In the genomic region with DNA sequence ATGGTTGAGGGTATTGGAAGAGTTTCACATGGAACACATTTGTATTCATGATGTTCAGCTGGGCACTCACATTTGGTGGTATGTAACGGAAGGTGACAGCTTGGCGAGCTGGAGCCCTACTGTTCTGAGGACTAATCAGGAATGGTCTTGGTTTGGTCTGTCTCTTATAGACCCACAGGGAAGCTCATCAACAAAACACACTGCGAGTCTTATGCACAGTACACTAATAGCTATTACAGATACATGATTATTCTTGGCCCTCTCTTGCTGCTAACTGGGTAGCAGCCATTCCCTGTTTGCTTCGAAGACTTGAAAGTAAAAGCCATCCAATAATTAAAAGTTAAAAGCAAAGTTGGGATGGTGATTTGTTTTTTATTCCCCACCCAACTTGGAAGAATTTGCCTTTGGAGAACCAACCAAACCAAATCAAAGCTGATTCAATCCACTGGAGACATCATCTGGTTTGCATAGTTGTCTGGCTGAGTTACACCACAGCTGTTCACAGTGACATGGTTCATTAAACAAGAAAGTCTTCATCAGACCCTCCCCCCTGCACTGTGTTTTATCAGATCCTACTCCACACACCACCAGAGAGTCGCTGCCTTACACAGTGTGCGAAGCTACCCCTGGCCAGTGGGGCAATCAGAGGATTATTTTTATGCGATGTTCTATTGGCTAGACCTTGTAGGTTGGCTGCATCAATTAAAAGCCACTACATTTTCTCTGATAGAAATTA, we compare ENCODE assay signal across 19 mouse cellular contexts.
DNase-seq lines count a peak whose midpoint lies in the region; ATAC-seq and TF ChIP-seq lines count a peak whose summit lies in the region.
"Had no signal": no experiment of that assay in that cellular context is flagged by ENCODE, and none has a peak within 500 bp of the region (broad histone marks: within the 10 kb centered on the region; RNA-seq: fewer than 3 reads in every experiment).

No protein-coding gene starts in this region.

- DNase-seq in midbrain, embryonic 11.5 days (ENCODE audit: low spot score, missing footprints), result peak; percentile 57
- DNase-seq in midbrain, embryonic 14.5 days, result no peak
- DNase-seq in embryo, embryonic 10.5 days (ENCODE audit: low spot score), result peak; percentile 52
- DNase-seq in midbrain, postnatal 0 days (ENCODE audit: low spot score), result no peak
- DNase-seq in heart, adult 11 months, result no peak
- no peak for DNase-seq in adrenal gland, postnatal 25 days
- no peak for DNase-seq in thymus, adult 2 months
- DNase-seq: cerebellum, adult 11 months; cerebellum, postnatal 36 days; forebrain, postnatal 0 days; gastrocnemius, adult 2 months; heart, postnatal 14 days; right cerebral cortex, adult 18-20 months; thymus, postnatal 36 days had no signal

- no peak overlapping the region for H3K4me3 ChIP-seq in midbrain, embryonic 11.5 days (ENCODE audit: low read depth, low read length)
- no peak overlapping the region for H3K4me3 ChIP-seq in midbrain, embryonic 14.5 days (replicated peaks; ENCODE audit: low read depth, low read length)
- no peak overlapping the region for H3K4me3 ChIP-seq in embryonic facial prominence, embryonic 15.5 days (replicated peaks)
- H3K4me3 ChIP-seq in midbrain, postnatal 0 days (ENCODE audit: low read depth, low read length), result no peak overlapping the region
- H3K4me3 ChIP-seq in thymus, adult 2 months (ENCODE audit: control insufficient read depth, insufficient read depth, low read length), result no peak overlapping the region
- H3K4me3 ChIP-seq: erythroblast, embryonic 14.5 days; gastrocnemius, adult 2 months; heart, embryonic 10.5 days; intestine, embryonic 15.5 days had no signal

- TF ChIP-seq CTCF in midbrain, postnatal 0 days (IDR thresholded peaks at IDR 0.05), result no peak
- TF ChIP-seq CTCF in thymus, adult 2 months (IDR thresholded peaks at IDR 0.05; ENCODE audit: borderline replicate concordance, control insufficient read depth, extremely low read depth, insufficient read depth, low read length, poor library complexity), result no peak

- H3K27me3 ChIP-seq in midbrain, embryonic 11.5 days (ENCODE audit: control insufficient read depth, insufficient read depth, low read length), result no peaks in the 10 kb centered on the region
- no peaks in the 10 kb centered on the region for H3K27me3 ChIP-seq in midbrain, embryonic 14.5 days (ENCODE audit: control insufficient read depth, insufficient read depth, low read length)
- no peaks in the 10 kb centered on the region for H3K27me3 ChIP-seq in embryonic facial prominence, embryonic 15.5 days
- H3K27me3 ChIP-seq in midbrain, postnatal 0 days (ENCODE audit: insufficient read depth, low read length), result no peaks in the 10 kb centered on the region
- no peaks in the 10 kb centered on the region for H3K27me3 ChIP-seq in thymus, adult 2 months (ENCODE audit: control insufficient read depth, insufficient read depth, low read length)
- H3K27me3 ChIP-seq: intestine, embryonic 15.5 days had no signal

- no peaks in the 10 kb centered on the region for H3K4me1 ChIP-seq in midbrain, embryonic 11.5 days (ENCODE audit: control insufficient read depth, insufficient read depth, low read length)
- H3K4me1 ChIP-seq in midbrain, embryonic 14.5 days (ENCODE audit: control insufficient read depth, insufficient read depth, low read length), result no peaks in the 10 kb centered on the region
- H3K4me1 ChIP-seq in embryonic facial prominence, embryonic 15.5 days, result peaks cover 9% of the 10 kb centered on the region
- H3K4me1 ChIP-seq in midbrain, postnatal 0 days (ENCODE audit: insufficient read depth, low read length), result no peaks in the 10 kb centered on the region
- no peaks in the 10 kb centered on the region for H3K4me1 ChIP-seq in thymus, adult 2 months (replicated peaks; ENCODE audit: control insufficient read depth, insufficient read depth, low read length)
- H3K4me1 ChIP-seq: heart, embryonic 10.5 days; intestine, embryonic 15.5 days had no signal

- H3K36me3 ChIP-seq in midbrain, embryonic 11.5 days (ENCODE audit: control insufficient read depth, insufficient read depth, low read length), result no peaks in the 10 kb centered on the region
- H3K36me3 ChIP-seq in midbrain, embryonic 14.5 days (ENCODE audit: control insufficient read depth, insufficient read depth, low read length), result no peaks in the 10 kb centered on the region
- H3K36me3 ChIP-seq in embryonic facial prominence, embryonic 15.5 days, result no peaks in the 10 kb centered on the region
- no peaks in the 10 kb centered on the region for H3K36me3 ChIP-seq in midbrain, postnatal 0 days (ENCODE audit: insufficient read depth, low read length)
- H3K36me3 ChIP-seq in thymus, adult 2 months (ENCODE audit: control insufficient read depth, insufficient read depth, low read length), result no peaks in the 10 kb centered on the region
- H3K36me3 ChIP-seq: heart, embryonic 10.5 days; intestine, embryonic 15.5 days had no signal

- no peaks in the 10 kb centered on the region for H3K9me3 ChIP-seq in midbrain, embryonic 11.5 days (ENCODE audit: control insufficient read depth, low read length)
- no peaks in the 10 kb centered on the region for H3K9me3 ChIP-seq in midbrain, embryonic 14.5 days (ENCODE audit: control insufficient read depth, low read length)
- no peaks in the 10 kb centered on the region for H3K9me3 ChIP-seq in embryonic facial prominence, embryonic 15.5 days (replicated peaks)
- H3K9me3 ChIP-seq in midbrain, postnatal 0 days (ENCODE audit: low read length), result no peaks in the 10 kb centered on the region
- H3K9me3 ChIP-seq: heart, embryonic 10.5 days; intestine, embryonic 15.5 days had no signal

- no peak overlapping the region for H3K9ac ChIP-seq in midbrain, embryonic 11.5 days (ENCODE audit: low read length)
- H3K9ac ChIP-seq in midbrain, embryonic 14.5 days (replicated peaks; ENCODE audit: low read length), result no peak overlapping the region
- H3K9ac ChIP-seq in embryonic facial prominence, embryonic 15.5 days, result no peak overlapping the region
- no peak overlapping the region for H3K9ac ChIP-seq in midbrain, postnatal 0 days (replicated peaks; ENCODE audit: low read length, poor library complexity, severe bottlenecking)
- H3K9ac ChIP-seq: forebrain, postnatal 0 days; intestine, embryonic 15.5 days had no signal

- no peak for TF ChIP-seq POLR2A in thymus, adult 2 months (IDR thresholded peaks at IDR 0.05; ENCODE audit: control insufficient read depth, extremely low read depth, insufficient read depth, low read length, poor library complexity)

- ATAC-seq in midbrain, embryonic 11.5 days (ENCODE audit: low FRiP score), result no peak
- ATAC-seq in midbrain, embryonic 14.5 days (ENCODE audit: low FRiP score, low TSS enrichment), result no peak
- peak; percentile 84 for ATAC-seq in embryonic facial prominence, embryonic 15.5 days (ENCODE audit: insufficient number of reproducible peaks, low FRiP score, low TSS enrichment, low read depth)
- ATAC-seq in midbrain, postnatal 0 days (ENCODE audit: low FRiP score), result 0 out of 2 replicates have a peak, but pooled peaks have one; percentile 27
- ATAC-seq: activated CD4-positive, CD25-positive, alpha-beta regulatory T cell, adult 4 months; forebrain, postnatal 0 days; intestine, embryonic 15.5 days had no signal

- 82% methylated on average over 7 of the region's 7 CpGs for WGBS in midbrain, embryonic 11.5 days
- WGBS in midbrain, embryonic 14.5 days, result 64% methylated on average over 7 of the region's 7 CpGs
- 40% methylated on average over 7 of the region's 7 CpGs for WGBS in embryonic facial prominence, embryonic 15.5 days
- 61% methylated on average over 7 of the region's 7 CpGs for WGBS in midbrain, postnatal 0 days
- WGBS in thymus, adult 2 months, result 92% methylated on average over 7 of the region's 7 CpGs

- no peak overlapping the region for H3K27ac ChIP-seq in midbrain, embryonic 11.5 days (ENCODE audit: low read depth, low read length)
- no peak overlapping the region for H3K27ac ChIP-seq in midbrain, embryonic 14.5 days (replicated peaks; ENCODE audit: low read depth, low read length)
- H3K27ac ChIP-seq in embryonic facial prominence, embryonic 15.5 days (replicated peaks), result no peak overlapping the region
- H3K27ac ChIP-seq in midbrain, postnatal 0 days (ENCODE audit: low read depth, low read length), result no peak overlapping the region
- no peak overlapping the region for H3K27ac ChIP-seq in thymus, adult 2 months (ENCODE audit: control insufficient read depth, insufficient read depth, low read length)
- H3K27ac ChIP-seq: gastrocnemius, adult 2 months; heart, embryonic 10.5 days; intestine, embryonic 15.5 days had no signal

- H3K4me2 ChIP-seq in midbrain, embryonic 11.5 days, result no peak overlapping the region
- H3K4me2 ChIP-seq in midbrain, embryonic 14.5 days (ENCODE audit: low read length), result no peak overlapping the region
- H3K4me2 ChIP-seq in embryonic facial prominence, embryonic 15.5 days (replicated peaks), result no peak overlapping the region
- H3K4me2 ChIP-seq in midbrain, postnatal 0 days (ENCODE audit: low read depth, low read length, poor library complexity, severe bottlenecking), result no peak overlapping the region
- H3K4me2 ChIP-seq: intestine, embryonic 15.5 days had no signal

Comparison
In these comparisons a context has a peak if more than half of its experiments do, and no peak if none do; other contexts are left out.
1. ATAC-seq: peak in embryonic facial prominence, embryonic 15.5 days (single experiment) and midbrain, postnatal 0 days (single experiment); none in midbrain, embryonic 11.5 days (single experiment) and midbrain, embryonic 14.5 days (single experiment).
2. DNase-seq: peak in midbrain, embryonic 11.5 days (single experiment) and embryo, embryonic 10.5 days (single experiment); none in midbrain, embryonic 14.5 days (single experiment), midbrain, postnatal 0 days (single experiment), heart, adult 11 months (single experiment), adrenal gland, postnatal 25 days (single experiment) and thymus, adult 2 months (single experiment).